Mouse (Mus musculus) stomach, postnatal 0 days (tissue): ENCODE data around the gene Fbxl3.

Experiments
- CTCF ChIP-seq: IDR thresholded peaks from 2 replicates; pipeline ENCODE4 v1.5.1; 2016; ENCODE audit warnings: antibody characterized with exemption, low read depth, mild to moderate bottlenecking, moderate library complexity
- EP300 ChIP-seq: optimal IDR thresholded peaks from 2 replicates; pipeline ENCODE3; 2016; ENCODE audit warnings: antibody characterized with exemption

- no peak for TF ChIP-seq CTCF
- TF ChIP-seq EP300 = no peak
Observed at GRCm38 (mm10) chr14:103078006-103078912, 21.1 kb downstream of the Fbxl3 start.
